ENCODE assay signal across 13 mouse cellular contexts in the genomic region with DNA sequence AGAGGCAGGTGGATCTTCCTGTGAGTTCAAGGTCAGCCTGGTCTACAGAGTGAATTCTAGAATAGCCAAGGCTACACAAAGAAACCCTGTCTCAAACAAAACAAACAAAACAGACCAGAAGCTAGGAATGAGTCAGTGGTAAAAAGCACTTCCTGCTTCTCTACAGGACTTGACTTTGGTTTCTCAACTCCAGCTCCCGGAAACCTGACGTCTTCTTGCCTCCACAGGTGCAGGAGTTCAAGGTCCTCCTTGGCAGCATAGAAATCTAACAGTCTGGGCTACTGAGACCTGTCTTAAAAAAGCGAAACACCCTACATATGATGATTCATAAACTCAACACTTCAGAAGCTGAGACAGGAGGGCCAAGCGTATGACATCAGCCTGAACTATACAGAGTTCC. TPM values are rescaled to one million over a fixed set of nuclear protein-coding genes. Genes with fewer than 3 reads are reported as not detected.
A peak's percentile ranks its signal among the peaks of the same experiment; 100 is the strongest.
DNase-seq lines count a peak whose midpoint lies in the region; ATAC-seq and TF ChIP-seq lines count a peak whose summit lies in the region.
"Had no signal": no experiment of that assay in that cellular context is flagged by ENCODE, and none has a peak within 500 bp of the region (broad histone marks: within the 10 kb centered on the region; RNA-seq: fewer than 3 reads in every experiment).

No protein-coding gene starts in this region.

- no peaks in the 10 kb centered on the region for H3K36me3 ChIP-seq in spleen, adult 2 months (ENCODE audit: control insufficient read depth, insufficient read depth, low read length)
- no peaks in the 10 kb centered on the region for H3K36me3 ChIP-seq in myocyte (ENCODE audit: control insufficient read depth, insufficient read depth)

- H3K79me2 ChIP-seq in myocyte (ENCODE audit: control insufficient read depth, insufficient read depth): no peaks in the 10 kb centered on the region

- H3K27ac ChIP-seq in spleen, adult 2 months (ENCODE audit: insufficient read depth, low read length): peak overlapping the region; percentile 44

- intact Hi-C loops in left cerebral cortex, postnatal 25 days (cut with DNase I): no loop called here

- H3K4me1 ChIP-seq in spleen, adult 2 months (ENCODE audit: control insufficient read depth, insufficient read depth, insufficient read length): peaks cover 41% of the 10 kb centered on the region; the same call in 1 of the 2 replicates

- DNase-seq in spleen, adult 2 months (ENCODE audit: low read depth in 1 of 2, low spot score in 2 of 2): no peak
- DNase-seq in spleen, adult 12 weeks (ENCODE audit: low spot score): no peak
- peak; percentile 28 for DNase-seq in yolk sac, embryonic 10.5 days (ENCODE audit: low spot score)
- DNase-seq in lung, postnatal 4 days: no peak
- no peak for DNase-seq in left cerebral cortex, postnatal 25 days (ENCODE audit: low spot score in 2 of 2)
- DNase-seq in spleen, postnatal 36 days (ENCODE audit: low spot score in 2 of 2): no peak
- DNase-seq: cerebellum, adult 18-20 months; gastrocnemius, postnatal 10 days; kidney, adult 9 months; lung, postnatal 10 days; right cerebral cortex, postnatal 25 days had no signal

- TF ChIP-seq POLR2A in spleen, adult 2 months (IDR thresholded peaks at IDR 0.05; ENCODE audit: low read depth, low read length): no peak
- TF ChIP-seq POLR2A in myocyte (IDR thresholded peaks at IDR 0.05; ENCODE audit: insufficient read length, low read depth): no peak

- peak overlapping the region; percentile 12 for H3K4me2 ChIP-seq in myocyte (ENCODE audit: low read depth)

- ATAC-seq in common myeloid progenitor, adult 5-6 weeks (replicated peaks; ENCODE audit: low read depth, poor library complexity, severe bottlenecking): peak; percentile 31

- WGBS in spleen, adult 2 months: 35% methylated on average over 4 of the region's 4 CpGs

- no peak overlapping the region for H3K4me3 ChIP-seq in spleen, adult 2 months (ENCODE audit: extremely low read depth, insufficient read depth, insufficient read length)
- H3K4me3 ChIP-seq in myocyte: no peak overlapping the region

- H3ac ChIP-seq in myocyte (ENCODE audit: control insufficient read depth, insufficient read length): no peak overlapping the region

- TF ChIP-seq CTCF in spleen, adult 2 months (IDR thresholded peaks at IDR 0.05; ENCODE audit: extremely low read depth, insufficient read depth, insufficient read length, insufficient replicate concordance): no peak

- no peaks in the 10 kb centered on the region for H3K27me3 ChIP-seq in spleen, adult 2 months (ENCODE audit: control insufficient read depth, insufficient read depth, low read length)
- H3K27me3 ChIP-seq in myocyte (ENCODE audit: control insufficient read depth, insufficient read depth, insufficient read length): no peaks in the 10 kb centered on the region

TF ChIP-seq in myocyte, 11 proteins besides CTCF, POLR2A, EP300 and RAD21:
- TF ChIP-seq TCF3 (IDR thresholded peaks at IDR 0.05; ENCODE audit: insufficient read length, low read depth) (no peak), REST (IDR thresholded peaks at IDR 0.05; ENCODE audit: insufficient read depth, insufficient read length) (no peak), MYOD1 (IDR thresholded peaks at IDR 0.05; ENCODE audit: control insufficient read depth in 1 of 3, insufficient read length in 2 of 3, low read depth in 2 of 3) (no peak), TCF12 (IDR thresholded peaks at IDR 0.05; ENCODE audit: insufficient read depth, poor library complexity, severe bottlenecking) (no peak), E2F4 (IDR thresholded peaks at IDR 0.05; ENCODE audit: insufficient read depth) (no peak), CEBPB (IDR thresholded peaks at IDR 0.05; ENCODE audit: insufficient read depth, poor library complexity, severe bottlenecking) (no peak), SRF (IDR thresholded peaks at IDR 0.05; ENCODE audit: control insufficient read depth, insufficient read length, low read depth) (no peak), POLR2AphosphoS2 (IDR thresholded peaks at IDR 0.05; ENCODE audit: insufficient read length, low read depth) (no peak), USF1 (IDR thresholded peaks at IDR 0.05; ENCODE audit: low read depth) (no peak), MYOG (IDR thresholded peaks at IDR 0.05; ENCODE audit: control insufficient read depth in 1 of 3, insufficient read depth in 1 of 3, insufficient read length in 2 of 3, low read depth in 2 of 3) (no peak), MAX (IDR thresholded peaks at IDR 0.05; ENCODE audit: low read depth) (no peak)
TF ChIP-seq in myocyte: peak in this region for 0.

RNA-seq across cellular contexts. Expression of gene Tbc1d14, which starts 39.2 kb away (rescaled TPM):
- polyA plus RNA-seq in spleen, adult 2 months (2012; rRNA removed): 30.9 and 38.3 TPM in 2 replicates
- 14.1 and 14.8 TPM in 2 replicates for total RNA-seq in common myeloid progenitor, adult 5-6 weeks (2017)
- polyA plus RNA-seq in myocyte (2012; fragmentation: generic; extraction: Trizol): 7.8 TPM
- 10 to 100 TPM; 74.1 to 78.7 TPM for total RNA-seq in left cerebral cortex, postnatal 25 days (2021)
